Mouse (Mus musculus): ENCODE data around the gene Pgpep1. TPM values are rescaled to one million over a fixed set of nuclear protein-coding genes. Genes with fewer than 3 reads are reported as not detected.

Pgpep1 gene
- polyA plus RNA-seq, 1 experiment, result 30.2 TPM

GRCm38 (mm10) chr8:70605871-70606779 lies 54.1 kb downstream of the Pgpep1 start:
- H3K36me3 ChIP-seq (ENCODE audit: control insufficient read depth, insufficient read depth, low read length, poor library complexity, severe bottlenecking), result no peaks in the 10 kb centered on the region; the same call in 1 of the 2 replicates
- H3K27me3 ChIP-seq (ENCODE audit: control insufficient read depth, insufficient read depth, low read length, poor library complexity, severe bottlenecking), result no peaks in the 10 kb centered on the region
- H3K4me3 ChIP-seq (ENCODE audit: low read depth, low read length), result no peak overlapping the region
- no peak for TF ChIP-seq EP300 (IDR thresholded peaks at IDR 0.05; ENCODE audit: insufficient read depth, low read depth, low read length)
- TF ChIP-seq CTCF (IDR thresholded peaks at IDR 0.05; ENCODE audit: low read depth, low read length), result no peak
- TF ChIP-seq POLR2A (IDR thresholded peaks at IDR 0.05; ENCODE audit: insufficient read depth, low read length), result no peak
- no peaks in the 10 kb centered on the region for H3K9me3 ChIP-seq (replicated peaks; ENCODE audit: control insufficient read depth, insufficient read depth, low read length, poor library complexity, severe bottlenecking)
- no peak overlapping the region for H3K27ac ChIP-seq (ENCODE audit: insufficient read depth, low read length)
- peaks cover 10% of the 10 kb centered on the region for H3K4me1 ChIP-seq (ENCODE audit: control insufficient read depth, insufficient read depth, low read length)
- H3K9ac ChIP-seq (ENCODE audit: low read depth, poor library complexity, severe bottlenecking), result no peak overlapping the region

DNA sequence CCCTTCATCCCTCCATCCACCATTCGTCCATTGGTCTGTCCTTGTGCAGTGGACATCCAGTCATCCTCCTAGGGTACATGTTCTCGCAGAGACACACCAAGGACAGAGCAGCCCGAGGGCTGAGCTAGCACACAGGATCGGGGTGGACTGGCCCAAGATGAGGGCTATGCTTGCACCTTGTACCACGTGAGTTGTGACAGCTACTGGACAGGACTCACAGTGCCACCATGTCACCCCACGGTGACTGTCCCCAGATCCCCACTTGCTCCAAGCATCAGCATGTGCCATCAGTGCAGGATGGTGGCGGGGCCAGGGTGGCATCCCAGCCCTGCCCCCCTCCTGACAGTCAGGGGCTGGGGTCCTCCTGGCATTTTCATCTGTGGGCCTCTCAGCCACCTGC lies 55.6 kb downstream of the Pgpep1 start:
- TF ChIP-seq POLR2A (IDR thresholded peaks at IDR 0.05; ENCODE audit: insufficient read depth, low read length) (no peak), EP300 (IDR thresholded peaks at IDR 0.05; ENCODE audit: insufficient read depth, low read depth, low read length) (no peak), CTCF (IDR thresholded peaks at IDR 0.05; ENCODE audit: low read depth, low read length) (no peak)
- peaks cover 13% of the 10 kb centered on the region for H3K4me1 ChIP-seq (ENCODE audit: control insufficient read depth, insufficient read depth, low read length)
- H3K4me3 ChIP-seq (ENCODE audit: low read depth, low read length), result no peak overlapping the region
- H3K36me3 ChIP-seq (ENCODE audit: control insufficient read depth, insufficient read depth, low read length, poor library complexity, severe bottlenecking), result peaks cover 2% of the 10 kb centered on the region; the same call in 1 of the 2 replicates
- H3K9ac ChIP-seq (ENCODE audit: low read depth, poor library complexity, severe bottlenecking), result no peak overlapping the region
- H3K27me3 ChIP-seq (ENCODE audit: control insufficient read depth, insufficient read depth, low read length, poor library complexity, severe bottlenecking), result no peaks in the 10 kb centered on the region
- H3K9me3 ChIP-seq (replicated peaks; ENCODE audit: control insufficient read depth, insufficient read depth, low read length, poor library complexity, severe bottlenecking), result no peaks in the 10 kb centered on the region
- H3K27ac ChIP-seq (ENCODE audit: insufficient read depth, low read length), result no peak overlapping the region

- TF ChIP-seq CTCF (IDR thresholded peaks at IDR 0.05; ENCODE audit: low read depth, low read length) (no peak), POLR2A (IDR thresholded peaks at IDR 0.05; ENCODE audit: insufficient read depth, low read length) (no peak), EP300 (IDR thresholded peaks at IDR 0.05; ENCODE audit: insufficient read depth, low read depth, low read length) (no peak)
- Histone ChIP-seq H3K36me3 (ENCODE audit: control insufficient read depth, insufficient read depth, low read length, poor library complexity, severe bottlenecking) (peaks cover 5% of the 10 kb centered on the region; the same call in 1 of the 2 replicates), H3K27ac (ENCODE audit: insufficient read depth, low read length) (peak overlapping the region; percentile 17; the same call in 1 of the 2 replicates), H3K9ac (ENCODE audit: low read depth, poor library complexity, severe bottlenecking) (no peak overlapping the region), H3K4me1 (ENCODE audit: control insufficient read depth, insufficient read depth, low read length) (peaks cover 12% of the 10 kb centered on the region), H3K27me3 (ENCODE audit: control insufficient read depth, insufficient read depth, low read length, poor library complexity, severe bottlenecking) (no peaks in the 10 kb centered on the region), H3K9me3 (replicated peaks; ENCODE audit: control insufficient read depth, insufficient read depth, low read length, poor library complexity, severe bottlenecking) (no peaks in the 10 kb centered on the region), H3K4me3 (ENCODE audit: low read depth, low read length) (no peak overlapping the region)
These were observed 57.9 kb downstream of the Pgpep1 start for GRCm38 (mm10) chr8:70602139-70602811.

- no peak overlapping the region for H3K4me3 ChIP-seq (ENCODE audit: low read depth, low read length)
- no peak overlapping the region for H3K9ac ChIP-seq (ENCODE audit: low read depth, poor library complexity, severe bottlenecking)
- H3K36me3 ChIP-seq (ENCODE audit: control insufficient read depth, insufficient read depth, low read length, poor library complexity, severe bottlenecking), result peaks cover 5% of the 10 kb centered on the region; the same call in 1 of the 2 replicates
- no peaks in the 10 kb centered on the region for H3K27me3 ChIP-seq (ENCODE audit: control insufficient read depth, insufficient read depth, low read length, poor library complexity, severe bottlenecking)
- H3K4me1 ChIP-seq (ENCODE audit: control insufficient read depth, insufficient read depth, low read length), result peaks cover 12% of the 10 kb centered on the region
- no peak overlapping the region for H3K27ac ChIP-seq (ENCODE audit: insufficient read depth, low read length)
- no peak for TF ChIP-seq POLR2A (IDR thresholded peaks at IDR 0.05; ENCODE audit: insufficient read depth, low read length)
- TF ChIP-seq EP300 (IDR thresholded peaks at IDR 0.05; ENCODE audit: insufficient read depth, low read depth, low read length), result 0 out of 2 replicates have a peak, but pooled peaks have one; percentile 31
- no peak for TF ChIP-seq CTCF (IDR thresholded peaks at IDR 0.05; ENCODE audit: low read depth, low read length)
- H3K9me3 ChIP-seq (replicated peaks; ENCODE audit: control insufficient read depth, insufficient read depth, low read length, poor library complexity, severe bottlenecking), result no peaks in the 10 kb centered on the region
These were observed 58.9 kb downstream of the Pgpep1 start for GRCm38 (mm10) chr8:70601271-70601649.

GRCm38 (mm10) chr8:70600473-70601270 lies 59.5 kb downstream of the Pgpep1 start:
- Histone ChIP-seq H3K27me3 (ENCODE audit: control insufficient read depth, insufficient read depth, low read length, poor library complexity, severe bottlenecking) (no peaks in the 10 kb centered on the region), H3K9ac (ENCODE audit: low read depth, poor library complexity, severe bottlenecking) (no peak overlapping the region), H3K9me3 (replicated peaks; ENCODE audit: control insufficient read depth, insufficient read depth, low read length, poor library complexity, severe bottlenecking) (no peaks in the 10 kb centered on the region), H3K27ac (ENCODE audit: insufficient read depth, low read length) (no peak overlapping the region), H3K36me3 (ENCODE audit: control insufficient read depth, insufficient read depth, low read length, poor library complexity, severe bottlenecking) (peaks cover 5% of the 10 kb centered on the region; the same call in 1 of the 2 replicates), H3K4me1 (ENCODE audit: control insufficient read depth, insufficient read depth, low read length) (peaks cover 12% of the 10 kb centered on the region), H3K4me3 (ENCODE audit: low read depth, low read length) (no peak overlapping the region)
- TF ChIP-seq CTCF (IDR thresholded peaks at IDR 0.05; ENCODE audit: low read depth, low read length), result no peak
- no peak for TF ChIP-seq EP300 (IDR thresholded peaks at IDR 0.05; ENCODE audit: insufficient read depth, low read depth, low read length)
- no peak for TF ChIP-seq POLR2A (IDR thresholded peaks at IDR 0.05; ENCODE audit: insufficient read depth, low read length)

All from ES-Bruce4 (cell line).